Mouse (Mus musculus) hindbrain, embryonic 12.5 days (tissue): Measurements from ENCODE around the gene Upk1b. TPM values are rescaled to one million over a fixed set of nuclear protein-coding genes. Genes with fewer than 3 reads are reported as not detected.
A peak's percentile ranks its signal among the peaks of the same experiment; 100 is the strongest.

Experiments used
- ATAC-seq: fragments of 200-750 bp; cut with Nextera tagmentation; 2 replicates; pipeline ENCODE4 v1.8.0; 2017; ENCODE audit warnings: moderate TSS enrichment; ENCODE audit not compliant: low FRiP score
- H3K27ac ChIP-seq: fragments of 300-500 bp; sonication (generic); 2 replicates; pipeline ENCODE4 v1.5.1; 2016; ENCODE audit warnings: mild to moderate bottlenecking
- H3K27me3 ChIP-seq: fragments of 300-500 bp; sonication (generic); 2 replicates; pipeline ENCODE4 v1.6.1; 2016; ENCODE audit warnings: mild to moderate bottlenecking
- H3K36me3 ChIP-seq: fragments of 300-500 bp; sonication (generic); 2 replicates; pipeline ENCODE4 v1.6.1; 2016; ENCODE audit warnings: mild to moderate bottlenecking
- H3K4me1 ChIP-seq: fragments of 300-500 bp; sonication (generic); 2 replicates; pipeline ENCODE4 v1.6.1; 2016
- H3K4me2 ChIP-seq: fragments of 300-500 bp; sonication (generic); replicated peaks from 2 replicates; pipeline ENCODE4 v1.6.1; 2016; ENCODE audit warnings: mild to moderate bottlenecking
- H3K4me3 ChIP-seq: fragments of 300-500 bp; sonication (generic); 2 replicates; pipeline ENCODE4 v1.5.1; 2016; ENCODE audit warnings: mild to moderate bottlenecking
- H3K9ac ChIP-seq: fragments of 300-500 bp; sonication (generic); 2 replicates; pipeline ENCODE4 v1.6.1; 2016; ENCODE audit warnings: mild to moderate bottlenecking, moderate library complexity
- H3K9me3 ChIP-seq: fragments of 300-500 bp; sonication (generic); replicated peaks from 2 replicates; pipeline ENCODE4 v1.6.1; 2016; ENCODE audit warnings: mild to moderate bottlenecking
- WGBS: fragments of 180-500 bp; shearing (Covaris S2); methylation state at CpG from one replicate; pipeline ENCODE4 v1.1.7; 2016; 5-methylcytosine and 5-hydroxymethylcytosine counted together
- polyA plus RNA-seq: library from polyadenylated mRNA; unstranded; fragments of >200 nt; fragmentation: Nextera tagmentation; extraction: Ambion mirVana; gene quantifications from 2 replicates; pipeline ENCODE4 v1.2.1, GENCODE M21; 2016

Upk1b gene
- polyA plus RNA-seq, 1 experiment from 2014 or later, result 3.8 TPM

- no peak overlapping the region for H3K4me3 ChIP-seq
- H3K36me3 ChIP-seq, result peaks cover 25% of the 10 kb centered on the region
- H3K9ac ChIP-seq, result no peak overlapping the region
- no peak overlapping the region for H3K4me2 ChIP-seq
- no peaks in the 10 kb centered on the region for H3K27me3 ChIP-seq
- no peaks in the 10 kb centered on the region for H3K9me3 ChIP-seq
- H3K27ac ChIP-seq, result no peak overlapping the region
- ATAC-seq, result no peak
- no peaks in the 10 kb centered on the region for H3K4me1 ChIP-seq
- WGBS, result 96% methylated on average over 5 of the region's 5 CpGs
Observed at GRCm38 (mm10) chr16:38760239-38760638, 39.9 kb downstream of the Upk1b start.

DNA sequence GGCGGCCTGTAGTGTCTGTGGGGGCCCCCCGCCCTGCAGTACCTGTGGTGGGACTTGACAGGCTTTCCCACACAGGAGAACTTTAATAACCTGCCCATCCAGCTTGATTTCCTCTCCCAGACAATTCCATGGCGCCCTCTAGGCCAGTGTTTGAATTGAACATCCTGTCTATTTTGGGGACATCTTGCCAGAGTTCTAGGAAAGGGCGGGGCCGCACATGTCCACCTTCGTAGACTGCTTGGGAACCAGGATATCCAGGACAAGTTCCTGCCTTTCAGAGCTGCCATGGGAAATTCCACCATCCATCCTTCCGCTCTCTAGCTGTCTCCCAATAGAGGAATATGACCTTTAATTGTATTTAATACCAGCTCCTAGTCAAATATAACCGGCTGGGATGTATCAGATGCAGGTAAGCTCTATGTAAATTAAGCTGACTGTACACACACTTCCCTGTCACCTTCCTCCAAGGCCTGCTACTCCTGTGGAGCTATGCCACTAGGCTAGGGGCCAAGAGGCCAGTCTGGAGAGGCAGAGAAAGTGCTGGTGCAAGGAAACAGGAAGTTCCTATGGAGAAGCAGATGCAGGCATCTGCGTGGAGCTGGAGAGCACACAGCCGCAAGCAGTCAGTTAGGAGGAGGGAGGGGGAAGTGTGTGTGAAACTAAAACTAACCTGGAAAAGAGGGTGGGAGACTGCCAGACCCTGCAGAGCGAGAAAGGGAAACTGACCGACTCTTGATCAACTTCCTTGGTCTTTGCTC is 41.8 kb downstream of the Upk1b start:
- Histone ChIP-seq H3K9ac (no peak overlapping the region), H3K27me3 (no peaks in the 10 kb centered on the region), H3K4me1 (peaks cover under 1% of the 10 kb centered on the region; the same call in 1 of the 2 replicates), H3K4me3 (no peak overlapping the region), H3K36me3 (peaks cover 25% of the 10 kb centered on the region), H3K9me3 (no peaks in the 10 kb centered on the region), H3K4me2 (no peak overlapping the region), H3K27ac (no peak overlapping the region)
- no peak for ATAC-seq
- WGBS, result 82% methylated on average over 12 of the region's 12 CpGs

DNA sequence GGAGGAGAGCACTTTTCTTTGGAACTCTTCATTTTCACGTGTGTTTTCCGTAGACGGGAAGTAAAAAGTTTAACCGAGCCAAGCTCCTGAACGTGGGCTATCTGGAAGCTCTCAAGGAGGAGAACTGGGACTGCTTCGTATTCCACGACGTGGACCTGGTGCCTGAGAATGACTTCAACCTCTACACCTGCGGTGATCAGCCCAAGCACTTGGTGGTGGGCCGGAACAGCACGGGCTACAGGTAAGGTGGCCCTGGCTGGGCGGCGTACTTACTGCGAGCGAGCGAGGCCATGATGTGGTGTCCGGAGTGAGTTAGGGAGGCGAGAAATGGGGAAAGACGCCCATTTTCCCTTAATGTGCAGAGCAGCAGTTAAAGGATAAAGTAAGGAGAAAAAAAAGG is 42.5 kb downstream of the Upk1b start:
- ATAC-seq, result no peak
- H3K27ac ChIP-seq, result no peak overlapping the region
- H3K4me3 ChIP-seq, result no peak overlapping the region
- H3K27me3 ChIP-seq, result no peaks in the 10 kb centered on the region
- peaks cover 19% of the 10 kb centered on the region for H3K36me3 ChIP-seq
- H3K4me2 ChIP-seq, result no peak overlapping the region
- H3K9ac ChIP-seq, result no peak overlapping the region
- WGBS, result 95% methylated on average over 19 of the region's 19 CpGs
- peaks cover 5% of the 10 kb centered on the region; the same call in 1 of the 2 replicates for H3K4me1 ChIP-seq
- no peaks in the 10 kb centered on the region for H3K9me3 ChIP-seq

- H3K9me3 ChIP-seq, result no peaks in the 10 kb centered on the region
- peak overlapping the region; percentile 48; the same call in 1 of the 2 replicates for H3K27ac ChIP-seq
- ATAC-seq, result no peak
- H3K36me3 ChIP-seq, result peaks cover 19% of the 10 kb centered on the region
- whole genome bisulfite sequencing, result 82% methylated on average over 4 of the region's 4 CpGs
- no peak overlapping the region for H3K4me2 ChIP-seq
- H3K4me3 ChIP-seq, result no peak overlapping the region
- peaks cover 5% of the 10 kb centered on the region; the same call in 1 of the 2 replicates for H3K4me1 ChIP-seq
- H3K9ac ChIP-seq, result no peak overlapping the region
- H3K27me3 ChIP-seq, result no peaks in the 10 kb centered on the region
Observed at GRCm38 (mm10) chr16:38756572-38756971, 43.6 kb downstream of the Upk1b start.

DNA sequence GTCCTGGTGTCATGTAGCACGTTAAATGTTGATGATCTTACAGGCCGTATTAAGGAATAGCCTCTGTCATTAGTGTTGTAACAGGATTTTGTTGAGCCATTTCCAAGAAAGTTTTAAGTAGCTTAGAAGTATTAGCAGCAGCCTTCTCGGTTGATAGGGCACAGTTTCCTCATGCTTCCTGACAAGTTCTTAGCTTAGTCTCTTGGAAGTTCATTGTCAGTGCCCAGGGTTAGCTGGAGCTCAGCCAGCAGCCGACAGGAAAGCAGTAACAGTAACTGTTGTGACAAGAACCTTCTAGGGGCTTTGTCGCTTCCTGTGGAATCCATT is 44.0 kb downstream of the Upk1b start:
- H3K4me3 ChIP-seq, result no peak overlapping the region
- no peaks in the 10 kb centered on the region for H3K9me3 ChIP-seq
- peaks cover 5% of the 10 kb centered on the region; the same call in 1 of the 2 replicates for H3K4me1 ChIP-seq
- WGBS, result 68% methylated on average over 5 of the region's 5 CpGs
- H3K27ac ChIP-seq, result no peak overlapping the region
- peaks cover 19% of the 10 kb centered on the region for H3K36me3 ChIP-seq
- H3K9ac ChIP-seq, result no peak overlapping the region
- H3K4me2 ChIP-seq, result no peak overlapping the region
- ATAC-seq, result no peak
- H3K27me3 ChIP-seq, result no peaks in the 10 kb centered on the region

DNA sequence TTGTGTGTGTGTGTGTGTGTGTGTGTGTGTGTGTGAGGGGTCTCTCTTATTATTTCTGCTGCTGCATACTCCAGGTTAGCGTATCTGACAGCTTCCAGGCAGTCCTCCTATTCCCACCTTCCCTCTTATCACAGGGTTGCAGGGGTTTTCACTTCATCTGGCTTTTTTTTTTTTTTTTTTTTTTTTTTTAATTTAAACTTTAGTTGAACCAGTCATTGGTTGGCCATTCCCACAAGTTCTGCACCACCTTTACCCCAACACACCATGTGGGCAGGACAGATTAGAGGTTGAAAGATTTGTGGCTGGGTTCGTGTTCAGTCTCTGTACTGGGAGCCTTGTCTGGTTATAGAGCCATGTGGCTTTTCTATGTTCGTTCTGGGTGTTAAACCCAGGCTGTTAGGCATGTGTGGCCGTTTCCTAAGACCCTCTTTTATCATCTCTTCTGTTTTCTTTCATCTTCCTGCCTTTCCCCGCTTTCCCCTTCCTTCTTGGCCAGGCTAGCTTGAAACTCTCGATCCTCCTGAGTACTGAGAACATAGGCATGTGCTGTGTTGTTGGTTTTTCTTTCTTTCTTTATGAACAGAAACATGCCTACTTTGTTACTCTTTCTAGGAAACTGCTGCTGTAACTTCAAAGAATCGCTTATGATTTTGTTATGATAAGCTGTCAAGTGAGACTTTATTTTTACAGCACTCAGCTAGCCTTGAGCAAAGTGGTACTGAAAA is 44.5 kb downstream of the Upk1b start:
- 74% methylated on average over 7 of the region's 7 CpGs for WGBS
- no peak overlapping the region for H3K27ac ChIP-seq
- no peaks in the 10 kb centered on the region for H3K27me3 ChIP-seq
- no peak overlapping the region for H3K4me2 ChIP-seq
- no peaks in the 10 kb centered on the region for H3K9me3 ChIP-seq
- no peak for ATAC-seq
- peaks cover 5% of the 10 kb centered on the region; the same call in 1 of the 2 replicates for H3K4me1 ChIP-seq
- H3K4me3 ChIP-seq, result no peak overlapping the region
- H3K36me3 ChIP-seq, result peaks cover 15% of the 10 kb centered on the region
- no peak overlapping the region for H3K9ac ChIP-seq

- 57% methylated on average over 11 of the region's 11 CpGs for WGBS
- Histone ChIP-seq H3K27ac (no peak overlapping the region), H3K9ac (no peak overlapping the region), H3K4me1 (peaks cover 5% of the 10 kb centered on the region; the same call in 1 of the 2 replicates), H3K4me2 (no peak overlapping the region), H3K9me3 (no peaks in the 10 kb centered on the region), H3K27me3 (no peaks in the 10 kb centered on the region), H3K36me3 (peaks cover 9% of the 10 kb centered on the region; the same call in 1 of the 2 replicates), H3K4me3 (no peak overlapping the region)
- no peak for ATAC-seq
Observed at GRCm38 (mm10) chr16:38753631-38754030, 46.5 kb downstream of the Upk1b start.

DNA sequence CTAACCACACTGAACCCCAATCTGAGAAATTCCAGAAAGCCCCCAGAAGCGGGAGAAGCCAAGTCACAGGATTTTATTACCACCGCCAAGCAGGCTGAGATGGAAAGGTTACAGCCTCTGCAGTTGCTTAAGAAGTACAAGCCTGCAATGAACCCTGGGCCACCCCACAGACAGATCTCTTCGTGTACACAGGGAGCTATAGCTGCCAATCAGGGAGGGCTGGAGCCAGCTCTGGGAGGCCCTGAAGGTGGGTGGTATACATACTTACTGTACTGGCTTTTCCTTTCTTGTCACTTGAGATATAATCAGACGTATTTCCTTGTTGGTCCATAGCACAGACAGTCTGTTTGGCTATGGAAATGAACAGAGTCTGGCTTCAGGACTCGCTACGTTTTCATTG is 49.3 kb downstream of the Upk1b start:
- WGBS, result 76% methylated on average over 6 of the region's 6 CpGs
- Histone ChIP-seq H3K27ac (no peak overlapping the region), H3K4me2 (no peak overlapping the region), H3K27me3 (no peaks in the 10 kb centered on the region), H3K4me3 (no peak overlapping the region), H3K9ac (no peak overlapping the region), H3K36me3 (no peaks in the 10 kb centered on the region), H3K4me1 (peaks cover 5% of the 10 kb centered on the region; the same call in 1 of the 2 replicates), H3K9me3 (no peaks in the 10 kb centered on the region)
- ATAC-seq, result no peak

DNA sequence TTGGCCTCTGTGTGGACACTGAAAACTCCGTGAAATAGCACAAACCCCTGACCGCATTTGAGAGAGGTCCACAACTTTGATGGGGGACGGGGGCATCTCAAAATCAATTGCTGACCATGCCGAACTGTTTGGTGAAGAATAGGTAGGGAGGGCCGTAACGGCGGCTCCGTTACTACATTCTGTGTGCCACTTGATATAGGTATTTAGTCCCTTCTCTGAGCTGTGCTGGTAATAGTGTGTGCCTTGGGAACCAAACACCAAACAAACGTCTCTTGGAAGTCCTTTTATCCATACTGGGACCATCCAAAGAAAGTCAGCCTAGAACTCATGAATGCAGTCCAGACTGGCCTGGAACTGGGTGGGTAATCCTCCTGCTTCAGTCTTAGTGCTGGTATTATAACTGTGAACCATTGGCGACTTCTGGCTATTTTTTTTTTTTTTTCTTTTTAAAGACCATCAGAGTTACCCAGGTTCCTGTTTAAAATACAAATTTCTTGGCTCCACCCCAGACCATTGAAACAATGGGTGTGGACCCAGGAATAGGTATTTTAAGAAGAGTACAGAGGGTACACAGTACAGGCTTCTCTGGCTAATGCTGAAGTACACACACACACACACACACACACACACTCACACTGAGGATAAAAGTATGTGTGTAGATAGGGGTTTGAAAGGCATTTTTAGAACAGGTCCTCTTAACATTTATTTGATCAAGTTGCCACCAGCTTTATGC is 56.0 kb downstream of the Upk1b start:
- H3K36me3 ChIP-seq, result no peaks in the 10 kb centered on the region
- 88% methylated on average over 10 of the region's 10 CpGs for WGBS
- H3K4me3 ChIP-seq, result no peak overlapping the region
- no peak overlapping the region for H3K4me2 ChIP-seq
- H3K9ac ChIP-seq, result no peak overlapping the region
- H3K4me1 ChIP-seq, result peaks cover 7% of the 10 kb centered on the region; the same call in 1 of the 2 replicates
- ATAC-seq, result no peak
- H3K9me3 ChIP-seq, result no peaks in the 10 kb centered on the region
- 0 out of 2 replicates have a peak, but pooled peaks cover 4% of the 10 kb centered on the region for H3K27me3 ChIP-seq
- H3K27ac ChIP-seq, result no peak overlapping the region

DNA sequence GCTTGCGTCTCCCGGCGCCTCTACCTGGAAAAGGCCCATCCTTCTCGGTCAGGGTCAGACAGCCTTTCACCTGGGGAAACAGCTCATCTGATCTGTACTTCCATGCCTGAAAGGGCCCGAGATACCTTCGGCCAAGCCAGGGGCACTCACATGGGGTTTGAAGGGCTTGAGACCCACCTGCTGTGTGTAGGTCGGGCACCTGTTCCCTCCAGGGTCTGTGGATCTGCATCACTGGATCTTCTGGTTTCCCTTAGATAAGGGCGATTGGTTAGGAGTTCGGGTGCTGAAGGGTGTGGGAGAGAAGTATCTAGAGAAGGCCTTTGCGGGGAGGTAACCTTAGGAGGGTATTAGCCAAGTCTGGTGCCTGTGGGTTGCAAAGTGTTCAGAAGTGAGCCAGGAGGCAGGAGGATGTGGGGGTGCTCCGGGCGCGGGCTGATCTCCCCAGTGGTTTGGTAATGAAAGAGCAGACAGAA is 57.4 kb downstream of the Upk1b start:
- Histone ChIP-seq H3K27me3 (0 out of 2 replicates have a peak, but pooled peaks cover 4% of the 10 kb centered on the region), H3K9me3 (no peaks in the 10 kb centered on the region), H3K9ac (peak overlapping the region; percentile 86), H3K4me3 (peak overlapping the region; percentile 83), H3K27ac (peak overlapping the region; percentile 82), H3K4me2 (peak overlapping the region; percentile 89), H3K4me1 (peaks cover 7% of the 10 kb centered on the region; the same call in 1 of the 2 replicates), H3K36me3 (no peaks in the 10 kb centered on the region)
- under 1% methylated on average over 13 of the region's 13 CpGs for WGBS
- ATAC-seq, result peak; percentile 73

GRCm38 (mm10) chr16:38742113-38742658 is 57.9 kb downstream of the Upk1b start, which contains the start of gene B4galt4:
Gene B4galt4 (plus strand): TSS chr16:38742264.
- no peaks in the 10 kb centered on the region for H3K9me3 ChIP-seq
- peak within 1 kb of the TSS; percentile 82 for H3K27ac ChIP-seq
- peaks cover 7% of the 10 kb centered on the region; the same call in 1 of the 2 replicates for H3K4me1 ChIP-seq
- WGBS, result under 1% methylated on average over 56 of the region's 69 CpGs
- peak within 1 kb of the TSS; percentile 83 for H3K4me3 ChIP-seq
- H3K27me3 ChIP-seq, result 0 out of 2 replicates have a peak, but pooled peaks cover 4% of the 10 kb centered on the region
- peak; percentile 96 for ATAC-seq
- H3K36me3 ChIP-seq, result no peaks in the 10 kb centered on the region
- H3K4me2 ChIP-seq, result peak within 1 kb of the TSS; percentile 89
- peak within 1 kb of the TSS; percentile 86 for H3K9ac ChIP-seq
